Comparison of ENCODE assay signal across 18 mouse cellular contexts in the genomic region with DNA sequence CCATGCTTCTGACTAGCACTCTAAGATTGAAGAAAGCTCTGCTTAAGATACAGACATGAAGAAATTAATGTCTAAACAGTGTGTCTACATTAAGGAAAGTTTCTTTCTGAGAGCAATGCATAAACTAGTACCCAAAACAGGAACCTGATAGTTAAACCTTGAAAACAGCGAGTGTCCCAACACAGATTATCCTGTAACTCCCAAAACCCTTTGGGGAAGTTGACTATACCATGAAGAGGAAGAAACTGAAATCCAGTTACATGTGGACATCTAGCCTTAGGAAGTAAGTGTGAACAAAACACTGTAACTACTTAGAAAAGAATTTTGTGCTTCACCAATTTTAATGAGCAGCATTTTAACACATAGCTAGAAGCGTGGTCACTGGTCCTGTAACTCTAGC.
"Had no signal": no experiment of that assay in that cellular context is flagged by ENCODE, and none has a peak within 500 bp of the region (broad histone marks: within the 10 kb centered on the region; RNA-seq: fewer than 3 reads in every experiment).

No protein-coding gene starts in this region.

- H3K27ac ChIP-seq: liver, embryonic 12.5 days; liver, embryonic 14.5 days; midbrain, embryonic 10.5 days; midbrain, embryonic 12.5 days; neural tube, embryonic 12.5 days had no signal

- H3K9me3 ChIP-seq: liver, embryonic 12.5 days; midbrain, embryonic 10.5 days; midbrain, embryonic 12.5 days; neural tube, embryonic 12.5 days had no signal

- H3K36me3 ChIP-seq: liver, embryonic 12.5 days; midbrain, embryonic 10.5 days; midbrain, embryonic 12.5 days; neural tube, embryonic 12.5 days had no signal

- H3K4me2 ChIP-seq: liver, embryonic 12.5 days; lung, embryonic 14.5 days; midbrain, embryonic 12.5 days; neural tube, embryonic 12.5 days had no signal

- H3K4me3 ChIP-seq: liver, embryonic 12.5 days; midbrain, embryonic 10.5 days; midbrain, embryonic 12.5 days; neural tube, embryonic 12.5 days had no signal

- DNase-seq: lung, adult 18-20 months; lung, embryonic 14.5 days; lung, postnatal 4 days; midbrain, embryonic 14.5 days; retina, postnatal 1 day; right cerebral cortex, adult 18-20 months; right cerebral cortex, postnatal 25 days; right cerebral cortex, postnatal 4 days; spleen, adult 18-20 months; thymus, adult 2 months; thymus, postnatal 25 days; thymus, postnatal 4 days had no signal

- ATAC-seq: liver, embryonic 12.5 days; midbrain, embryonic 16.5 days had no signal

- H3K9ac ChIP-seq: liver, embryonic 12.5 days; liver, embryonic 14.5 days; lung, embryonic 14.5 days; midbrain, embryonic 12.5 days; neural tube, embryonic 12.5 days had no signal

- H3K27me3 ChIP-seq: liver, embryonic 12.5 days; midbrain, embryonic 12.5 days; neural tube, embryonic 12.5 days had no signal
